Mouse (Mus musculus): ENCODE measurements at regions not wholly inside any gene's neighbourhood (a gene's known extent, or its start where the extent isn't known, plus 50 kb on each side); places are given as distances from the start of the nearest gene placed in this dataset.
"Not testable (repeated sequence)": the region's sequence is repeated elsewhere in the genome, so short reads cannot be mapped to it uniquely, and the experiment has no call there.

- WGBS: 77% methylated on average over 6 of the region's 6 CpGs
- no peak overlapping the region for H3K4me3 ChIP-seq
- H3K27ac ChIP-seq (replicated peaks): no peak overlapping the region
- H3K36me3 ChIP-seq (replicated peaks): no peaks in the 10 kb centered on the region
- no peak for DNase-seq (ENCODE audit: low spot score)
- H3K27me3 ChIP-seq (replicated peaks; ENCODE audit: low read depth, poor library complexity, severe bottlenecking): no peaks in the 10 kb centered on the region
- no peaks in the 10 kb centered on the region for H3K9me3 ChIP-seq
- H3K4me1 ChIP-seq: peaks cover 2% of the 10 kb centered on the region; the same call in 1 of the 2 replicates
Observed at GRCm38 (mm10) chr16:31569871-31570270, 93.4 kb upstream of the Dlg1 start.

- DNase-seq (ENCODE audit: low spot score): no peak
- Histone ChIP-seq H3K4me1 (peaks cover 8% of the 10 kb centered on the region), H3K27ac (replicated peaks) (no peak overlapping the region), H3K9me3 (no peaks in the 10 kb centered on the region), H3K36me3 (replicated peaks) (no peaks in the 10 kb centered on the region), H3K4me3 (no peak overlapping the region), H3K27me3 (replicated peaks; ENCODE audit: low read depth, poor library complexity, severe bottlenecking) (no peaks in the 10 kb centered on the region)
- 90% methylated on average over 20 of the region's 20 CpGs for WGBS
Observed at GRCm38 (mm10) chr16:31570311-31571139, 92.7 kb upstream of the Dlg1 start.

GRCm38 (mm10) chr16:31573833-31574232 lies 89.4 kb upstream of the Dlg1 start:
- not testable (repeated sequence) for H3K9me3 ChIP-seq; H3K27me3 ChIP-seq (replicated peaks; ENCODE audit: low read depth, poor library complexity, severe bottlenecking); H3K4me3 ChIP-seq; H3K27ac ChIP-seq (replicated peaks); H3K36me3 ChIP-seq (replicated peaks); DNase-seq (ENCODE audit: low spot score)
- peaks cover 29% of the 10 kb centered on the region for H3K4me1 ChIP-seq
- 85% methylated on average over 9 of the region's 9 CpGs for WGBS

- not testable (repeated sequence) for H3K9me3 ChIP-seq; H3K36me3 ChIP-seq (replicated peaks); H3K27ac ChIP-seq (replicated peaks); H3K4me3 ChIP-seq; H3K27me3 ChIP-seq (replicated peaks; ENCODE audit: low read depth, poor library complexity, severe bottlenecking)
- WGBS: 38% methylated on average over 11 of the region's 11 CpGs
- peaks cover 29% of the 10 kb centered on the region for H3K4me1 ChIP-seq
- DNase-seq (ENCODE audit: low spot score): peak; percentile 32
Observed at GRCm38 (mm10) chr16:31575646-31576045, 87.6 kb upstream of the Dlg1 start.

GRCm38 (mm10) chr16:31576422-31576821 lies 86.8 kb upstream of the Dlg1 start:
- Histone ChIP-seq H3K4me1 (peaks cover 29% of the 10 kb centered on the region), H3K27me3 (replicated peaks; ENCODE audit: low read depth, poor library complexity, severe bottlenecking) (no peaks in the 10 kb centered on the region; the same call in 1 of the 2 replicates), H3K27ac (replicated peaks) (peak overlapping the region; percentile 10; the same call in 1 of the 2 replicates), H3K4me3 (no peak overlapping the region), H3K36me3 (replicated peaks) (no peaks in the 10 kb centered on the region), H3K9me3 (no peaks in the 10 kb centered on the region)
- 67% methylated on average over 8 of the region's 8 CpGs for WGBS
- DNase-seq (ENCODE audit: low spot score): no peak

- Histone ChIP-seq H3K27me3 (replicated peaks; ENCODE audit: low read depth, poor library complexity, severe bottlenecking) (no peaks in the 10 kb centered on the region; the same call in 1 of the 2 replicates), H3K4me1 (peaks cover 29% of the 10 kb centered on the region), H3K36me3 (replicated peaks) (no peaks in the 10 kb centered on the region), H3K4me3 (no peak overlapping the region), H3K9me3 (no peaks in the 10 kb centered on the region), H3K27ac (replicated peaks) (no peak overlapping the region)
- no peak for DNase-seq (ENCODE audit: low spot score)
- 78% methylated on average over 7 of the region's 7 CpGs for WGBS
Observed at GRCm38 (mm10) chr16:31577347-31577746, 85.9 kb upstream of the Dlg1 start.

GRCm38 (mm10) chr16:31579318-31579717 lies 83.9 kb upstream of the Dlg1 start:
- WGBS: 90% methylated on average over 3 of the region's 3 CpGs
- no peaks in the 10 kb centered on the region for H3K36me3 ChIP-seq (replicated peaks)

GRCm38 (mm10) chr16:31580779-31581178 lies 82.5 kb upstream of the Dlg1 start:
- no peak for DNase-seq (ENCODE audit: low spot score)
- Histone ChIP-seq H3K4me1 (peaks cover 18% of the 10 kb centered on the region), H3K9me3 (no peaks in the 10 kb centered on the region), H3K4me3 (no peak overlapping the region), H3K27ac (replicated peaks) (no peak overlapping the region), H3K27me3 (replicated peaks; ENCODE audit: low read depth, poor library complexity, severe bottlenecking) (no peaks in the 10 kb centered on the region; the same call in 1 of the 2 replicates), H3K36me3 (replicated peaks) (no peaks in the 10 kb centered on the region)
- WGBS: 91% methylated on average over 6 of the region's 6 CpGs

More at GRCm38 (mm10) chr16:31579318-31579717, 83.9 kb upstream of the Dlg1 start:
- no peak for DNase-seq (ENCODE audit: low spot score)
- no peaks in the 10 kb centered on the region for H3K9me3 ChIP-seq
- H3K27me3 ChIP-seq (replicated peaks; ENCODE audit: low read depth, poor library complexity, severe bottlenecking): no peaks in the 10 kb centered on the region; the same call in 1 of the 2 replicates
- no peak overlapping the region for H3K4me3 ChIP-seq
- H3K27ac ChIP-seq (replicated peaks): no peak overlapping the region
- peaks cover 29% of the 10 kb centered on the region for H3K4me1 ChIP-seq

- Histone ChIP-seq H3K4me3 (no peak overlapping the region), H3K9me3 (no peaks in the 10 kb centered on the region), H3K27me3 (replicated peaks; ENCODE audit: low read depth, poor library complexity, severe bottlenecking) (no peaks in the 10 kb centered on the region; the same call in 1 of the 2 replicates), H3K36me3 (replicated peaks) (no peaks in the 10 kb centered on the region), H3K27ac (replicated peaks) (no peak overlapping the region), H3K4me1 (peaks cover 9% of the 10 kb centered on the region)
- 90% methylated on average over 4 of the region's 4 CpGs for WGBS
- DNase-seq (ENCODE audit: low spot score): no peak
Observed at GRCm38 (mm10) chr16:31582885-31583284, 80.4 kb upstream of the Dlg1 start.

- no peak for DNase-seq (ENCODE audit: low spot score)
- Histone ChIP-seq H3K27me3 (replicated peaks; ENCODE audit: low read depth, poor library complexity, severe bottlenecking) (no peaks in the 10 kb centered on the region; the same call in 1 of the 2 replicates), H3K9me3 (no peaks in the 10 kb centered on the region), H3K27ac (replicated peaks) (no peak overlapping the region), H3K4me3 (no peak overlapping the region), H3K4me1 (peaks cover 11% of the 10 kb centered on the region), H3K36me3 (replicated peaks) (no peaks in the 10 kb centered on the region)
- WGBS: 90% methylated on average over 2 of the region's 2 CpGs
Observed at GRCm38 (mm10) chr16:31583627-31584026, 79.6 kb upstream of the Dlg1 start.

GRCm38 (mm10) chr16:31584216-31584823 lies 78.9 kb upstream of the Dlg1 start:
- Histone ChIP-seq H3K36me3 (replicated peaks) (no peaks in the 10 kb centered on the region), H3K9me3 (no peaks in the 10 kb centered on the region), H3K27ac (replicated peaks) (no peak overlapping the region), H3K4me3 (no peak overlapping the region), H3K27me3 (replicated peaks; ENCODE audit: low read depth, poor library complexity, severe bottlenecking) (no peaks in the 10 kb centered on the region; the same call in 1 of the 2 replicates), H3K4me1 (peaks cover 18% of the 10 kb centered on the region)
- 77% methylated on average over 4 of the region's 4 CpGs for WGBS
- DNase-seq (ENCODE audit: low spot score): no peak

GRCm38 (mm10) chr16:31587036-31587435 lies 76.2 kb upstream of the Dlg1 start:
- Histone ChIP-seq H3K27me3 (replicated peaks; ENCODE audit: low read depth, poor library complexity, severe bottlenecking) (0 out of 2 replicates have a peak, but pooled peaks cover 9% of the 10 kb centered on the region), H3K36me3 (replicated peaks) (no peaks in the 10 kb centered on the region), H3K4me3 (no peak overlapping the region), H3K4me1 (peaks cover 40% of the 10 kb centered on the region), H3K27ac (replicated peaks) (no peak overlapping the region), H3K9me3 (no peaks in the 10 kb centered on the region)
- 33% methylated on average over 1 of the region's 1 CpGs for WGBS
- DNase-seq (ENCODE audit: low spot score): peak; percentile 55

- peaks cover 59% of the 10 kb centered on the region for H3K4me1 ChIP-seq
- 0 out of 2 replicates have a peak, but pooled peaks cover 9% of the 10 kb centered on the region for H3K27me3 ChIP-seq (replicated peaks; ENCODE audit: low read depth, poor library complexity, severe bottlenecking)
- no peaks in the 10 kb centered on the region for H3K36me3 ChIP-seq (replicated peaks)
- no peak overlapping the region for H3K4me3 ChIP-seq
- DNase-seq (ENCODE audit: low spot score): no peak
- 25% methylated on average over 6 of the region's 6 CpGs for WGBS
- peak overlapping the region; percentile 63 for H3K27ac ChIP-seq (replicated peaks)
- no peaks in the 10 kb centered on the region for H3K9me3 ChIP-seq
Observed at GRCm38 (mm10) chr16:31589576-31589975, 73.7 kb upstream of the Dlg1 start.
